Mouse (Mus musculus) c-Kit-positive CD71-positive TER-119-negative erythroid progenitor cells, embryonic 14.5 days (primary cell): ENCODE data around the gene Lzts2.

Source experiments
- DNase-seq: peaks from one replicate; pipeline ENCODE4 v3.0.0-alpha.2; 2013; ENCODE audit warnings: low read depth

Lzts2 gene

DNA sequence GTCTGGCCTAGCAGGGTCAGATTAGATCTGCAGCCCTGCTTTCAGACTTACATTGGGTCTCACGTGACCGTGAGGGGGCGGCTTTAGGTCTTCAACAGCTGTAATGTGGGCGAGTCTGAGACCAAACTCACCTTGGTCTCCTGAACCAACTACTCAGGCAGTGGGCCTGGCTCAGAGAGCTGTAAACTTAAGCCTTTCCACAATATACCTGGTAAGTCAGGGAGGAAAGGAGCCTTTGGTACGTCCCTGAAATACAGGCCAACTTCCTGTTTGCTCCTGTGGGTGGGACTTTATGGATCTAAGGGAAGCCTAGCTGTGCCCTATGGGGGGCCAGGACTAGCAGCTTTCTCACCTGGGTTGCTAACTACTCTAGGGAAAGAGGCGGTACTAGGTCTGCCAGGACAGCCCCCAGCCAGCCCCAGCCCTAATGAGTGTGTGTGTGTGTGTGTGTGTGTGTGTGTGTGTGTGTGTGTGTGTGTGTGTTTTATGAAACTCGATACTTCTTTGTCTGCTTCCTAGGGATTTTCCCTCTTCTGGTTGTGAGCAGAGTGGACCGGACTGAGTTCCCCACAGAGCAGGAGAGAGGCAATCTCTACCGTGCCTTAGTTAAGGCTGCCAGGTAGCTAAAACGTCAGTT lies at the start of gene Lzts2:
TSS of gene Lzts2 (plus strand) at position 80 of the 637 bp plus-strand sequence.
- no peak for DNase-seq

DNA sequence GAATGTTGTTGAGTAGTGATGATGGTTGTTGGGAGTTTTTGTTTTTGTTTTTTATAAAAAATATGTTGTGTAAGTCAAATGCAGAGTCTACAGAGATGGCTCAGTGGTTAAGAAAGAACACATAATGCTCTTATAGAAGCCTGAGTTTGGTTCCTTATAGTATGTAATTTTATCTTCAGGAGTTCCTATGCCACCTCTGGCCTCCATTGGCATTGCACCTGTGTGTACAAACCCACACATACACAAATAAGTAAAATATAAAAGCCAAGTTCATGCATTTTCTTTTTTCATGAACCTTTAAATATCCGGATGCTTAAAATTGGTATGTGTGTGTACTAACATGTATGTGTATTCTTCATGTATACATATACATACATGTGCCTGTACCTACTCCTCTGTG lies 48.2 kb upstream of the Lzts2 start:
- no peak for DNase-seq

DNA sequence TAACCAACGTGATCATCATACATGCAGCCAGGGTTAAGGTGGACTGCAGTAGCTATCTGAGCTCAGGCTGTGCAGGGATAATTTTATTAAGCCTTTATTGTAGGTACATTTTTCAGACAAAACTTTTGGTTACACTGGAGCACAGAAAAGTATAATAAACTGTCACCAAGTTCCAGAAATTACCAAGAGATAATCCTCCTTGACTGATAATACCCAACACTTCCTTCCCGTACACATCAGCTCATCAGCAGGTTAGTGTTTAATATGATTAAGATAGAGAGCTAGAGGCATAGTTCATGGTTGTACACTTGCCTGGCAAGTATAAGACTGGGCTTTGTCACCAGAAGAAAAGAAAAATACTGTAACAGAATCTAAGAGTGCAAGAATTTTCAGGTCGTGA lies 45.9 kb upstream of the Lzts2 start:
- no peak for DNase-seq

GRCm38 (mm10) chr19:44976636-44977035 lies 37.6 kb upstream of the Lzts2 start:
- DNase-seq, result no peak

DNA sequence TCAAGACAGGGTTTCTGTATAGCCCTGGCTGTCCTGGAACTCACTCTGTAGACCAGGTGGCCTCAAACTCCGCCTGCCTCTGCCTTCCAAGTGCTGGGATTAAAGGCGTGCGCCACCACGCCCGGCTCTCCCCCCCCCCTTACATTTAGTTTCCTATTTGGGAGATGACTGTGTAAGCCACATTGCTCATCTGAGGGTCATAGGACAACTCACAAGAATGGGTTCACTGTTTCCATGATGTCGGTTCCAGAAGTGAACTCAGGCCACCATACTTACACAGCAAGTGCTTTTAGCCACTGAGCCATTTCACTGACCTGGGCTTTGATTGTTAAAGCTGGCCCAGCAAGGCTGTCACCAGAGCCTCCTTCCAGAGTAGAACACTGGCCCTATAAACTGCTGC lies 37.1 kb upstream of the Lzts2 start:
- DNase-seq, result no peak

- no peak for DNase-seq
Measured at GRCm38 (mm10) chr19:44980787-44981186, 33.4 kb upstream of the Lzts2 start.

- no peak for DNase-seq
Measured at GRCm38 (mm10) chr19:44982477-44983115, 31.6 kb upstream of the Lzts2 start.

DNA sequence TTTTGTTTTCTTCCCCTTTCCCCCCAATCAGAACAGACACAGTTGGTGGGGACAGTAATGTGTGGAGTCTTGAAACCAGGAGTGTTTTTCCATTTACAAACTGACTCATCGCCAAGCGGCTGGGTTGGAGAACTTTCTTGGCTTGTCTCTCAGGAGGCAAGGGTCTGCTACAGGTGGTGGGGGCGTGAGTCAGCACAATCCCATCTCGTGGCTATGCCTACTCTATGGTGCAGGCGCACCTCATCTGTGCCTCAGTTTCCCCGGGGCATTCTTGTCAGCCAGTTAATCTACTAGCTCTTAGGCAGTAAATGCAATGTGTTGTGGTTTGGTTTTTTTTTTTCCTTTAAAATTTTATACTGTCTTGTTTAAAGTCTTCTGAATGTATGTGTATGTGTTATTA lies 30.8 kb upstream of the Lzts2 start:
- DNase-seq, result no peak

DNA sequence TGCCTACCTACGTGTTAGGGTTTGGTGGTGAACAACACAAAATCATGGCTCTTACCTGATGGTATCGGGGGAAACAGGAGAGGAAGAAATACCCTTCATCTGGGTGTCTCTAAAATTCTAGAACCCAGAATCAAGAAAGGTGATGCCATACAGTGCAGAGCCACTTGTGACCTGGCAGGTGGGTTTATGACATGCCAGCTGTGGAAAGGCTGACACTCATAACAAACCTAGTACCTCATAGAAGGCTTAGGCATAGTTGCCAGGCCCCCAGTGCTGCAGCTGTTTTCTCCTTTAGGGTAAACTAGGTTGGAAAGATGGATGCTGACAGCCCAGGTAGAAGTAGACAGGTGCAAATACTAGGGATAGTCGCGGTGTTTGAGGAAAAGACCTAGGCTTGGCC lies 29.8 kb upstream of the Lzts2 start:
- DNase-seq, result no peak

DNA sequence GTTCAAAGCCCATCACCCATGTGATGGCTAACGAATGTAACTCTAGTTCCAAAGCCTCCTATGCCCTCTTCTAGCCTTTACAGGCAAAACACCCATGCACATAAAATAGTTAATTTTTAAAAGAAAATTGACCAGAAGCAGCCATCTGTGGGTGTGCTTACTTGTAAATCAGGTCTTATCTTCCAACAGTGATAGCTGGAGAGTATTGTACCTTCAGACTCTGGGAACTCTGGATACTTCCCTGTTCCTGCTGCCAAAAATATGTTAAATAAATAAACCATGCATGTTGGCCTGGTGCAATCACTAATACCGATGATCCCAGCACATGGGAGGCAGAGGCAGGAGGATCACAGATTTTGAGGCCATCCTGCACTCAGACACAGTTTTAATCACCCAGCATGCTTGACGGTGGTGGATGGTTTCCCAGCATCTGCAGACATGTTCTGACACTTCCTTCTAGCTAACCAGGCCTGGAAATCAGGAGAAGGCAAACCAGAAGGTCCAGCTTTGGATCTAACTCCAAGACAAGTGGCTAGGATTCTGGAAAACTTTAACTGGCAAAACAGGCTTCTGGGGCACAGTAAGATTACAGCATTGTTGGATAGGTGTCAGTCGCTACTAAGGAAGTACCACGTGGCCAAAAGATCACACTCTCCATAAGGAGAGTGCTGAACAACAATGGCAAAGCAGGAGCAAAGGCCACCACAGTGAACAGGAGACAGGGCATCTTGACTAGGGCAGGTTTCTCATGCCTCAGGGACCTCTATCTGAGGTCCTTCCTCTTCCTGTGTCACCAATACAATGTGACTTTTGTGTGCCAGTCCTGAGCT lies 28.8 kb upstream of the Lzts2 start:
- DNase-seq, result no peak

DNA sequence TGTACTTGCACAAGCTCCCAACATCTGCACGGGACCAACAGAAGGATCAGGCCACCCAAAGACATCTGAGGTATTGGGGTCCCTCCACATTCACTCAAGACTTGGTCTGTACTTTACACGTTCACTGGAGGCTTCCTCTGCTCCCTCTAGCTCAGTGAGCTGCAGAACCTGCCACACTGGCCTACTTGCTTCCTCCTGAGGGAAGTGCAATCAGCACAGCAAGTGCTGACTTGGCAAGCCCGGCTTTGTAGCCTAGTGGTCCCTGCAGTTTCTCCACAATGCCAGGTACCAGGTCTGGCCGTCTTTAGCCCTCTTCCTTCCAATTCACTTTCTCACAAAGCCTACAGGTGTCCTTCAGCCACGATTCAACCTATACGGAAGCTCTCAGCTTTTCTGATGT lies 27.2 kb upstream of the Lzts2 start:
- DNase-seq, result no peak

- no peak for DNase-seq
Measured at GRCm38 (mm10) chr19:44987851-44988250, 26.4 kb upstream of the Lzts2 start.

DNA sequence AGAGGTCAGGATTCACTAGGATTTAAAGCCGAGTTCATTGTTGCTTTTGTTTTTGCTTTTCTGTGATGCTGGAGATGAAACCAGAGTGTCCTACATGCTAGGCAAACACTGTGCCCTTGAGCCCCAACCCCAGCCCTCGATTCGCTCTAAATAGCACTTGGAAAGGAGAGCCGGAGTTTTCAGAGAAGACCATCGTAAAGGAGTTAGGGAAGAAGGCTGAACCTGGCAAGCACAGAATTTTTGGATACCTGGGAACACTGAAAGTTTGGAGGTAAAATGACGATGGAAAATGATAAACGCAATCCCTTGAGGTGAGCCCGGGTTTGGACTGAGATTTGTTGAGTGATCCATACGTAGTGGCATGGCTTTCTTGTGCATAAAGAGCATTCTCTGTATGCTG lies 25.9 kb upstream of the Lzts2 start:
- no peak for DNase-seq

GRCm38 (mm10) chr19:44988831-44989566 lies 25.2 kb upstream of the Lzts2 start, which contains the start of gene Sema4g:
Gene Sema4g, plus strand, starts transcription at chr19:44989101.
- no peak for DNase-seq

- no peak for DNase-seq
Measured at GRCm38 (mm10) chr19:44989567-44990495, 24.4 kb upstream of the Lzts2 start.

DNA sequence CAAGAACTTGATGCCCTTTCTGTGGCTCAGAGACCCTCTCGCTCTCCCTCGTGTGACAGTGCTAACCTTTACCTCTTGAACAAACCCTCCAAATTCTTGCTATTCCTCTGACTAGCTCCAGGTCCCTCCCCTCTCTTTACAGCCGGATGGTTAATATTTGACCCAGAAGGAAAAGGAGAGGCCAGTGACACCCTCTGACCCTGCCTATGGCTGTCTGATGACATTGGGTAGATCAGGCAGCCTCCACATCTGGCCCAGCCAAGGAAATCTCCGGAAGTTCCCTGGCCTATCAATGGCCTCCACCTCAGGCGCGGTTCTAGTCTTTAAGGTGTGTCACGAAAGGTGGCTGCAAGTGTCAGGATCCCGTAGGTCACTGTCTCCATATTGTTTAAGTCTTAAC lies 23.2 kb upstream of the Lzts2 start:
- no peak for DNase-seq

DNA sequence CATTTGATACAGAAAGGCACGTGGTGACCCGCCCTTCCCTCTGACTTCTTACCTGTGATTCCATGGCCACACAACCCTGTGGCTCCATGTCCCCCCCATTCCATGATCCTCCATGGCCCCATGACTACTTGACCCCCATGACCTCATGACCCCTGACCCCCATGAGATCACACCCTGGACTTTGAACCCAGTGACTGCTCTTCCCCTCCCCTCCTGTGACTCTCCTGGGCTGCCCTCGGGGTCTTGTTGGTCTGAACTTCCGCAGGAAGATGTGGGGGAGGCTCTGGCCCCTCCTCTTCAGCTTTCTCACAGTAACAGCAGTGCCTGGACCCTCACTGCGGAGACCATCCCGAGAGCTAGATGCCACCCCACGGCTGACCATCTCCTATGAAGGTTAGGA lies 22.0 kb upstream of the Lzts2 start:
- DNase-seq, result no peak

- DNase-seq, result no peak
Measured at GRCm38 (mm10) chr19:44992712-44993111, 21.5 kb upstream of the Lzts2 start.

GRCm38 (mm10) chr19:44997786-44998185 lies 16.4 kb upstream of the Lzts2 start:
- no peak for DNase-seq

DNA sequence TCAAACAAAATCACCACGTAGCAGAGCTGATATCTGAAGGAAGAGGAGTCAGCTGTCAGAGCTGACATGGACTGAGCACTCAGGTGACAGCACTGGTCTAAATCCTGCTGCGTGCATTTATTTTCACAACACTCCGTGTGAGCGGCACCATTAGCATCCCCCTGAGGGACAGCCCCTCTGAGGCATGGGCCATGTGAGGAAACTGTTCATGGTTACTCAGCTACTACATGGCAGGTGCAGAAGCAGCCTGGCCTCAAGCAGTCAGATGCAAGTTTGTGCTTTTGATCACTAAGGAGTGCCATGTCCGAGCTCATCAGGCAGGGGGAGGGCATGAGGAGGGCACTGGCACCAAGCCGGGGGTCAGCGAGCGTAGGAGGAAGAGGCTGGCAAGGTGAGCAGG lies 14.6 kb upstream of the Lzts2 start:
- no peak for DNase-seq

DNA sequence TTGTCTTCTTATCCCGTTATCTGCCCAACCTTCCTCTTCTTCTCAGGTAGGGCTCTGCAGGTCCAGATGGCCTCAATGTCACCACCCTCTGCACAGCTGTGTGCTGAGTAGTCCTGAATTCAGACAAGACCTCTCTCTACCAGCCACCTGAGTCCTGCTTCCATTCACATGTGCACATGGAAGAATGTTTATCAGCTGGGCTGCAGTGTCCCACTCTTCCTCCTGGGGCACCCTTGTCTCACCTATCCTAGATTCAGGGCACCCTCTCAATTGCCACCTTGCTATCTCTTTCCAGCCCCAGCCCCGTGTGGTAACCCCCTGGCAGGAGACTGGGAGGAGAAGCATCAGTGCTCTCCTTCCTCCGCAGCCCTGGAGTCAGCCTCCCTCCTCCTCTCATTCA lies 11.9 kb upstream of the Lzts2 start:
- DNase-seq, result no peak
